Mouse (Mus musculus) embryonic fibroblast, embryonic 13.5 days (primary cell): Measurements from ENCODE around the gene Olfr50.

Experiments used
- CTCF ChIP-seq: IDR thresholded peaks from 2 replicates; pipeline ENCODE4 v1.5.1; 2011; ENCODE audit warnings: mild to moderate bottlenecking, control low read depth, low read length, moderate library complexity, borderline replicate concordance; ENCODE audit not compliant: insufficient read depth
- POLR2A ChIP-seq: IDR thresholded peaks from 2 replicates; pipeline ENCODE4 v1.6.1; 2011; ENCODE audit warnings: low read depth, mild to moderate bottlenecking, control low read depth, low read length, moderate library complexity

DNA sequence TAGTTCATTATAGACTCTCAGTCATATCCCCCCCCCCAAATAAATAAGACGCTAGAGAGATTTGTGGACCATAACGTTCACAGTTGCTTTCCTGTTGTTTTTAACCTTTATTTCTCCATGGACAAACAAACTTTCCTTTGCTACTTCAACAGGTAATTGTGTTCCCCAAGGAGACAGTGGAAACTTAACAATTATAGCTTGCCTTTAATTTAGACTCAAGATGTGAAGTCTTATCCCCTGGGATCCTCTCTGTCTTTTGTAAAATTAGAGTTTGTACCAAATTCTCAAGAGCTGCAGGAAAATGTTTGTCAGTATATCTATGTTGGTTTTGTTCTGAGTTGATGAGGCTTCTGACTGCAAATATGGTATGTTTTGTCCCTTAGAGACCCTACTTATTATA, 6.4 kb upstream of the Olfr50 start, which contains the start of gene Olfr348:
- TF ChIP-seq CTCF (no peak), POLR2A (no peak)
